Mouse (Mus musculus) urinary bladder, adult 2 months (tissue): ENCODE results near the gene Gm17655. TPM values are rescaled to one million over a fixed set of nuclear protein-coding genes. Genes with fewer than 3 reads are reported as not detected.
"Not testable (repeated sequence)": the region's sequence is repeated elsewhere in the genome, so short reads cannot be mapped to it uniquely, and the experiment has no call there.

Experiments used
- DNase-seq: peaks from one replicate; pipeline ENCODE4 v3.0.0; 2022; ENCODE audit warnings: low spot score
- polyA plus RNA-seq: library from polyadenylated mRNA; depleted of rRNA; stranded (reverse); fragments of >200 nt; gene quantifications from 2 replicates; pipeline ENCODE4 v1.2.3, GENCODE M21; 2012; rRNA removed

Gm17655 gene
- 4.2 and 4.4 TPM in 2 replicates for polyA plus RNA-seq

- DNase-seq: not testable (repeated sequence)
Measured at GRCm38 (mm10) chr5:110072413-110072812, at the start of gene Gm17655. Gene Gm17655, minus strand, starts transcription at chr5:110072513.

- peak; percentile 85 for DNase-seq
Measured at GRCm38 (mm10) chr5:110109991-110110441, 37.7 kb upstream of the Gm17655 start, which contains the start of gene Zfp605. Gene Zfp605, plus strand, starts transcription at chr5:110110092.

GRCm38 (mm10) chr5:110108305-110108628 lies 36.0 kb upstream of the Gm17655 start:
- DNase-seq: no peak

GRCm38 (mm10) chr5:110107581-110108304 lies 35.4 kb upstream of the Gm17655 start, which contains the start of gene Gtpbp6:
Gene Gtpbp6, minus strand, starts transcription at chr5:110108197.
- peak; percentile 80 for DNase-seq

GRCm38 (mm10) chr5:110106901-110107564 lies 34.7 kb upstream of the Gm17655 start:
- DNase-seq: peak; percentile 44

GRCm38 (mm10) chr5:110106140-110106871 lies 34.0 kb upstream of the Gm17655 start:
- DNase-seq: no peak

GRCm38 (mm10) chr5:110104616-110105380 lies 32.5 kb upstream of the Gm17655 start:
- DNase-seq: no peak

GRCm38 (mm10) chr5:110103901-110104615 lies 31.7 kb upstream of the Gm17655 start:
- DNase-seq: no peak

GRCm38 (mm10) chr5:110102853-110103625 lies 30.7 kb upstream of the Gm17655 start:
- DNase-seq: peak; percentile 21

GRCm38 (mm10) chr5:110102429-110102828 lies 30.1 kb upstream of the Gm17655 start:
- no peak for DNase-seq

- DNase-seq: peak; percentile 34
Measured at GRCm38 (mm10) chr5:110101716-110102347, 29.5 kb upstream of the Gm17655 start.

GRCm38 (mm10) chr5:110100921-110101631 lies 28.8 kb upstream of the Gm17655 start:
- DNase-seq: peak; percentile 25

GRCm38 (mm10) chr5:110099656-110100580 lies 27.6 kb upstream of the Gm17655 start, which contains the start of gene Plcxd1:
Gene Plcxd1, plus strand, starts transcription at chr5:110099969.
- DNase-seq: peak; percentile 21

- DNase-seq: no peak
Measured at GRCm38 (mm10) chr5:110098991-110099477, 26.7 kb upstream of the Gm17655 start.

- no peak for DNase-seq
Measured at GRCm38 (mm10) chr5:110094847-110095213, 22.5 kb upstream of the Gm17655 start.

GRCm38 (mm10) chr5:110094030-110094846 lies 21.9 kb upstream of the Gm17655 start, which contains the start of gene Gm35315:
Gene Gm35315, minus strand, starts transcription at chr5:110094420.
- DNase-seq: peak; percentile 61

GRCm38 (mm10) chr5:110091546-110091945 lies 19.2 kb upstream of the Gm17655 start:
- no peak for DNase-seq
